Mouse (Mus musculus) kidney, embryonic 15.5 days (tissue): ENCODE measurements around the gene Lrrc28. TPM values are rescaled to one million over a fixed set of nuclear protein-coding genes. Genes with fewer than 3 reads are reported as not detected.

ENCODE experiments used
- ATAC-seq: fragments of 200-750 bp; cut with Nextera tagmentation; replicated peaks from 2 replicates; pipeline ENCODE4 v1.8.0; 2017; ENCODE audit warnings: moderate TSS enrichment; ENCODE audit not compliant: low FRiP score
- H3K27ac ChIP-seq: fragments of 300-500 bp; sonication (generic); 2 replicates; pipeline ENCODE4 v1.5.1; 2015; ENCODE audit warnings: mild to moderate bottlenecking, inconsistent platforms
- H3K27me3 ChIP-seq: fragments of 300-500 bp; sonication (generic); 2 replicates; pipeline ENCODE4 v1.6.1; 2015; ENCODE audit warnings: inconsistent platforms
- H3K36me3 ChIP-seq: fragments of 300-500 bp; sonication (generic); 2 replicates; pipeline ENCODE4 v1.6.1; 2015; ENCODE audit warnings: inconsistent platforms
- H3K4me1 ChIP-seq: fragments of 300-500 bp; sonication (generic); 2 replicates; pipeline ENCODE4 v1.6.1; 2015; ENCODE audit warnings: inconsistent platforms
- H3K4me2 ChIP-seq: fragments of 300-500 bp; sonication (generic); 2 replicates; pipeline ENCODE4 v1.6.1; 2015; ENCODE audit warnings: moderate library complexity, mild to moderate bottlenecking, inconsistent platforms
- H3K4me3 ChIP-seq: fragments of 300-500 bp; sonication (generic); replicated peaks from 2 replicates; pipeline ENCODE4 v1.5.1; 2015; ENCODE audit warnings: mild to moderate bottlenecking, inconsistent platforms
- H3K9ac ChIP-seq: fragments of 300-500 bp; sonication (generic); 2 replicates; pipeline ENCODE4 v1.6.1; 2015; ENCODE audit warnings: mild to moderate bottlenecking, inconsistent platforms
- H3K9me3 ChIP-seq: fragments of 300-500 bp; sonication (generic); replicated peaks from 2 replicates; pipeline ENCODE4 v1.6.1; 2016; ENCODE audit warnings: inconsistent platforms
- WGBS: fragments of 180-500 bp; shearing (Covaris S2); methylation state at CpG from one replicate; pipeline ENCODE4 v1.1.7; 2015; ENCODE audit warnings: mixed read lengths; 5-methylcytosine and 5-hydroxymethylcytosine counted together
- polyA plus RNA-seq: library from polyadenylated mRNA; unstranded; fragments of >200 nt; fragmentation: Nextera tagmentation; extraction: Ambion mirVana; gene quantifications from 2 replicates; pipeline ENCODE4 v1.2.1, GENCODE M21; 2015

Lrrc28 gene
- polyA plus RNA-seq, 1 experiment from 2014 or later, result 15.3 TPM

- 84% methylated on average over 6 of the region's 6 CpGs for WGBS
- Histone ChIP-seq H3K9me3 (no peaks in the 10 kb centered on the region), H3K4me1 (no peaks in the 10 kb centered on the region), H3K27ac (no peak overlapping the region), H3K4me3 (no peak overlapping the region), H3K36me3 (no peaks in the 10 kb centered on the region), H3K9ac (no peak overlapping the region), H3K27me3 (no peaks in the 10 kb centered on the region), H3K4me2 (no peak overlapping the region)
- no peak for ATAC-seq
Observed at GRCm38 (mm10) chr7:67588743-67589142, 56.3 kb downstream of the Lrrc28 start.

GRCm38 (mm10) chr7:67586479-67586878 is 58.6 kb downstream of the Lrrc28 start:
- no peaks in the 10 kb centered on the region for H3K36me3 ChIP-seq
- H3K27me3 ChIP-seq, result no peaks in the 10 kb centered on the region
- no peak overlapping the region for H3K27ac ChIP-seq
- no peaks in the 10 kb centered on the region for H3K9me3 ChIP-seq
- no peak overlapping the region for H3K4me3 ChIP-seq
- no peaks in the 10 kb centered on the region for H3K4me1 ChIP-seq
- no peak for ATAC-seq
- H3K9ac ChIP-seq, result no peak overlapping the region
- 82% methylated on average over 5 of the region's 5 CpGs for WGBS
- no peak overlapping the region for H3K4me2 ChIP-seq

GRCm38 (mm10) chr7:67583852-67584251 is 61.2 kb downstream of the Lrrc28 start:
- no peaks in the 10 kb centered on the region for H3K36me3 ChIP-seq
- WGBS, result 76% methylated on average over 5 of the region's 5 CpGs
- no peaks in the 10 kb centered on the region for H3K27me3 ChIP-seq
- no peaks in the 10 kb centered on the region for H3K4me1 ChIP-seq
- H3K4me3 ChIP-seq, result no peak overlapping the region
- H3K9ac ChIP-seq, result no peak overlapping the region
- no peaks in the 10 kb centered on the region for H3K9me3 ChIP-seq
- H3K27ac ChIP-seq, result no peak overlapping the region
- no peak for ATAC-seq
- H3K4me2 ChIP-seq, result no peak overlapping the region

- no peak for ATAC-seq
- H3K9me3 ChIP-seq, result no peaks in the 10 kb centered on the region
- no peaks in the 10 kb centered on the region for H3K4me1 ChIP-seq
- no peak overlapping the region for H3K4me2 ChIP-seq
- 55% methylated on average over 7 of the region's 7 CpGs for WGBS
- H3K9ac ChIP-seq, result no peak overlapping the region
- no peaks in the 10 kb centered on the region for H3K36me3 ChIP-seq
- H3K27ac ChIP-seq, result no peak overlapping the region
- no peaks in the 10 kb centered on the region for H3K27me3 ChIP-seq
- no peak overlapping the region for H3K4me3 ChIP-seq
Observed at GRCm38 (mm10) chr7:67578783-67579482, 66.1 kb downstream of the Lrrc28 start.

GRCm38 (mm10) chr7:67578044-67578443 is 67.0 kb downstream of the Lrrc28 start:
- 87% methylated on average over 6 of the region's 6 CpGs for WGBS
- Histone ChIP-seq H3K36me3 (no peaks in the 10 kb centered on the region), H3K9me3 (no peaks in the 10 kb centered on the region), H3K4me3 (no peak overlapping the region), H3K27ac (no peak overlapping the region), H3K9ac (no peak overlapping the region), H3K27me3 (no peaks in the 10 kb centered on the region), H3K4me2 (no peak overlapping the region), H3K4me1 (no peaks in the 10 kb centered on the region)
- ATAC-seq, result no peak

GRCm38 (mm10) chr7:67566510-67567237 is 78.4 kb downstream of the Lrrc28 start:
- Histone ChIP-seq H3K36me3 (no peaks in the 10 kb centered on the region), H3K4me1 (no peaks in the 10 kb centered on the region), H3K9me3 (no peaks in the 10 kb centered on the region), H3K4me2 (no peak overlapping the region), H3K9ac (no peak overlapping the region), H3K4me3 (no peak overlapping the region), H3K27me3 (no peaks in the 10 kb centered on the region), H3K27ac (no peak overlapping the region)
- no peak for ATAC-seq
- WGBS, result 61% methylated on average over 8 of the region's 8 CpGs

- Histone ChIP-seq H3K4me2 (no peak overlapping the region), H3K9ac (no peak overlapping the region), H3K36me3 (no peaks in the 10 kb centered on the region), H3K27ac (no peak overlapping the region), H3K27me3 (no peaks in the 10 kb centered on the region), H3K4me1 (no peaks in the 10 kb centered on the region), H3K9me3 (no peaks in the 10 kb centered on the region), H3K4me3 (no peak overlapping the region)
- 68% methylated on average over 1 of the region's 1 CpGs for WGBS
- no peak for ATAC-seq
Observed at GRCm38 (mm10) chr7:67565132-67565531, 79.9 kb downstream of the Lrrc28 start.

- Histone ChIP-seq H3K9me3 (no peaks in the 10 kb centered on the region), H3K36me3 (no peaks in the 10 kb centered on the region), H3K4me2 (no peak overlapping the region), H3K4me3 (no peak overlapping the region), H3K9ac (no peak overlapping the region), H3K27me3 (no peaks in the 10 kb centered on the region), H3K4me1 (no peaks in the 10 kb centered on the region), H3K27ac (no peak overlapping the region)
- 60% methylated on average over 12 of the region's 12 CpGs for WGBS
- ATAC-seq, result no peak
Observed at GRCm38 (mm10) chr7:67562176-67562575, 82.9 kb downstream of the Lrrc28 start.

GRCm38 (mm10) chr7:67559486-67559885 is 85.6 kb downstream of the Lrrc28 start:
- no peaks in the 10 kb centered on the region for H3K9me3 ChIP-seq
- no peaks in the 10 kb centered on the region for H3K36me3 ChIP-seq
- no peak for ATAC-seq
- H3K4me3 ChIP-seq, result no peak overlapping the region
- H3K4me1 ChIP-seq, result no peaks in the 10 kb centered on the region
- H3K27ac ChIP-seq, result no peak overlapping the region
- WGBS, result 88% methylated on average over 7 of the region's 7 CpGs
- no peak overlapping the region for H3K4me2 ChIP-seq
- H3K9ac ChIP-seq, result no peak overlapping the region
- H3K27me3 ChIP-seq, result no peaks in the 10 kb centered on the region

GRCm38 (mm10) chr7:67558230-67558629 is 86.8 kb downstream of the Lrrc28 start:
- WGBS, result 83% methylated on average over 5 of the region's 5 CpGs
- no peaks in the 10 kb centered on the region for H3K9me3 ChIP-seq
- ATAC-seq, result no peak
- no peak overlapping the region for H3K4me2 ChIP-seq
- no peaks in the 10 kb centered on the region for H3K27me3 ChIP-seq
- no peak overlapping the region for H3K9ac ChIP-seq
- H3K4me3 ChIP-seq, result no peak overlapping the region
- no peaks in the 10 kb centered on the region for H3K4me1 ChIP-seq
- H3K36me3 ChIP-seq, result no peaks in the 10 kb centered on the region
- no peak overlapping the region for H3K27ac ChIP-seq

- 91% methylated on average over 2 of the region's 2 CpGs for WGBS
- H3K4me1 ChIP-seq, result no peaks in the 10 kb centered on the region
- no peaks in the 10 kb centered on the region for H3K36me3 ChIP-seq
- H3K4me2 ChIP-seq, result no peak overlapping the region
- no peak overlapping the region for H3K27ac ChIP-seq
- H3K27me3 ChIP-seq, result no peaks in the 10 kb centered on the region
- no peaks in the 10 kb centered on the region for H3K9me3 ChIP-seq
- no peak overlapping the region for H3K9ac ChIP-seq
- ATAC-seq, result no peak
- no peak overlapping the region for H3K4me3 ChIP-seq
Observed at GRCm38 (mm10) chr7:67554863-67555262, 90.2 kb downstream of the Lrrc28 start.

- Histone ChIP-seq H3K9me3 (no peaks in the 10 kb centered on the region), H3K4me2 (no peak overlapping the region), H3K4me1 (no peaks in the 10 kb centered on the region), H3K36me3 (no peaks in the 10 kb centered on the region), H3K4me3 (no peak overlapping the region), H3K27me3 (no peaks in the 10 kb centered on the region), H3K27ac (no peak overlapping the region), H3K9ac (no peak overlapping the region)
- no peak for ATAC-seq
- 90% methylated on average over 2 of the region's 2 CpGs for WGBS
Observed at GRCm38 (mm10) chr7:67551242-67551641, 93.8 kb downstream of the Lrrc28 start.
